Mouse (Mus musculus): Measurements from ENCODE around the gene Rreb1.

Rreb1 gene

DNA sequence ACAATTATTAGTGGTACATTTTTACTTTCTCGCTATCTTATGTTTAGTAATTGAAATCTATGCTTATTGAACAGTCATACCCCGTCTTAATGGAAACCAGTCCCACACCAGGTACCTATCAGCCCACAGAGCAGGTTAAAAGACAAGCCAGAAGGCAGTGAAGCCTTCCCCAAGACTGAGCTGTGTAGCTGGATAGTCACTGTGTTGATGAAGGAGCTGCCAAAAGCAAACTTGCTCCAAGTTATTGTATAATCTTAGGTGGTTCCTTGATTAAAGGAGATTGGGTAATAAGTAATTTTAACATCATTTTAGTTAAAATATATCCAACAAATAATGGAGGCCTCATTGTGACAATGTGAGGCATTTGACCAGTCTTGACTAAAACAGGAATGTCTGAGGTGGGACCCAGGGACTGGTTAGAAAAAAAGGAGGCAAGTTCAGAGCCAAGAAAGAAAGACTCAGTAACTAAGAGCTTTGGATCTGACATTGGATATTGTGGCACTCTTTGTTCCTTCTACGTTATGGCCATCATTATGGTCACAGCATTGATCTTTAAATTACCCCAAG lies 141.6 kb downstream of the Rreb1 start:
- DNase-seq, result peak; percentile 67 to 87

DNA sequence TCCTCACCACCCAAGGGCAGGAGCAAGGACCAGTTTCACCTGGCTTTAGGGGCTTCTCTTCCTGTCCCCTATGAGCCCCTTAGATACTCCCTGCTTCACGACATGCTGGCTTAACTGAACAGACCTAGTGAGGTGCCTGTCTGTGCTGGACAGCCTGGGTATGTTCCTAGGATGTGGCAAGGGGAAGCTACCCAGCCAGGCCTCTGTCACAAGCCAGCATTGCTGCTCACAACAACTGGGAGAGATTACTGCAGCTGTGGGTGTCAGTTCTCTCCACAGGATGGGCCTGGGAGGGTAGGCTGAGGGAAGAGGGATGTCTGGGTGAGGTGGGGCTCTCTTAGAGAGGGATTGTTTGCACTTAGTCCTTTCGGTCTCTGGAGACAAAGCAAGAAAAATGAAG lies 142.5 kb downstream of the Rreb1 start:
- DNase-seq, result no peak

DNA sequence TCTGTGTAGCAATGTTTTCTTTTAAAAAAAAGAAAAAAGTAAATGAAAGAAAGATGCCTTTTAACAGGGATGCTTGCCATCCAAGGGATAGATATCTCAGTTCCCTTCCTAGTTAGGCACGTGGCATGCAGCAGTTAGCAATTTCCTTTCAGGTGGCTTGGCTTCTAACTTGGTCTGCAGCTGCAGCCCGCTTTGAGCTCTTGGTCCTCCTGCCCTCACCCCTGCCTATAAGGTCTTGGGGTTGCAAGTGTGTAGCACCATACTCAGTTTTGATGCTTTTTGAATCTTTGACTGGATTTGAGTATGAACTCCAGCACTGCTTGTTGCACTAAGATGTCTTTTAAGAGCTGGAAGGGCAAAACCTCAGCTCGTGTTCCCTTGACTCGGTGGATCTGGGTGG lies 144.9 kb downstream of the Rreb1 start:
- no peak for DNase-seq

GRCm38 (mm10) chr13:37923643-37924460 lies 145.7 kb downstream of the Rreb1 start:
- DNase-seq, result no peak

GRCm38 (mm10) chr13:37924461-37924948 lies 146.3 kb downstream of the Rreb1 start:
- no peak for DNase-seq

- no peak for DNase-seq
These were observed 148.2 kb downstream of the Rreb1 start for GRCm38 (mm10) chr13:37926394-37926793.

- no peak for DNase-seq
These were observed 151.3 kb downstream of the Rreb1 start for GRCm38 (mm10) chr13:37929532-37929931.

- DNase-seq, result no peak
These were observed 151.9 kb downstream of the Rreb1 start for GRCm38 (mm10) chr13:37930091-37930490.

DNA sequence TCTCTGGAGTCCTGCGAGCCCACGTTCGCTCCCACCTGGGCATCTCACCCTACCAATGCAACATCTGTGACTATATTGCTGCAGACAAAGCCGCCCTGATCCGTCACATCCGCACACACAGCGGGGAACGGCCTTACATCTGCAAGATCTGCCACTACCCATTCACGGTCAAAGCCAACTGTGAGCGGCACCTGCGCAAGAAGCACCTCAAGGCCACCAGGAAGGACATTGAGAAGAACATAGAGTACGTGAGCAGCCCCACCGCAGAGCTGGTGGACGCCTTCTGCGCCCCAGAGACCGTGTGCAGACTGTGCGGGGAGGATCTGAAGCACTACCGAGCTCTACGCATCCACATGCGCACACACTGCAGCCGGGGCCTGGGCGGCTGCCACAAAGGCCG lies 152.4 kb downstream of the Rreb1 start:
- DNase-seq, result no peak

- no peak for DNase-seq
These were observed 153.2 kb downstream of the Rreb1 start for GRCm38 (mm10) chr13:37931210-37931922.

DNA sequence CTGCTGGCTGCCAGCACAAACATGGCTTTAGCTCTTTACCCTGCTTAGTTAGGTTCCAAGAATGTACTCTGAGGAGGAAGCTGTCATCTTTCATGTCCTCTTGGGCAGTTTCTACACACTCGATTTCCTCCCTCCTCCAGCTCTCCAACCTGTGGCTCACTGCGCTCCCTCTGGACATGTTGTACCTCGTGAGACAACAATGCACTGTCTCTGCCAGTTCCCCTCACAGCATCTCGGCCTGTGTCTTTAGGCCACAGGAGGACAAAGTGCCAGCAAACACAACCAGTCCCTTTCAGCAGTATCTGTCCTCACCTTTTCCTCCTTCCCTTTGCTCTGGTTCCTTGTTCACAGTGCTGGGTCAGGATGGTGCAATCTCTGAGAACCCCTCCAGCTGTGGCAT lies 155.9 kb downstream of the Rreb1 start:
- no peak for DNase-seq

GRCm38 (mm10) chr13:37934920-37935319 lies 156.7 kb downstream of the Rreb1 start:
- no peak for DNase-seq

DNA sequence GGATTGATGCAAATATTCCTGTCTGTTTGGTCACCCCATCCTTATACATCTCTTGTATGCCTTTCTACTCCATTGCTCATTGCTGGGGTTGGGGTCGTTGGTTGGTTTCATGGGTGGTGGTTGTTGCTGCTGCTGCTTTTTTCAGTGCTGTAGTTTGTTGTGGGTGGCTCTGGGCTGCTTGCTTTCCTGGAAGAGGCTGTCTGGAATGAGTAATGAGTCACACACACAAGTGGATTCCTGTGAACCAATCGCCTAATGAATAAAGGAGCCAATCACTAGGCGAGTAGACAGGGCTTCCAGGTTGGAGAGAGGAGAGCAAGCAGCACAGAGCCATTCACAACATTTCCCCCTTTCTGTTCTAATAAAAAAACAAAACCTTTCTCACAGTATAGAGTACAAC lies 158.2 kb downstream of the Rreb1 start:
- no peak for DNase-seq

- DNase-seq, result peak; percentile 69 to 75
These were observed 162.0 kb downstream of the Rreb1 start for GRCm38 (mm10) chr13:37940167-37940566.

DNA sequence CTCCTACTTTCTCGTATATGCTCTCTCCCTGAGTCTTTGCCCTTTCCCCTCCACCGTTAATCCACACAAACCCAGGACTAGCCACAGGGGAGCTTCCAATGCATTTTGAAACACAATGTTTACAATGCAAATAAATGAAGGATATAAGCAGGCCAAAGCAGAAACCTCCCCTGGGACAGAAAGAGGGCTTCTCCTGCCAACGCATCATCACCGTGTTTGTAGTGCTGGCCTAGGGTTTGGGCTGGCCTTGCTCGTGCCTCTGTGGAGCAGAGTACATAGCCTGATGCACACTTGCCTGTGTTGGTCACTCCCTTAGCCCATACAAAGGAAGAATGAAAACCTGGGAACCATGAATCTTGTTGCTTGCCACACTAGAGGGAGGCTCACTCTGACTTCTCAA lies 162.4 kb downstream of the Rreb1 start:
- no peak for DNase-seq

DNA sequence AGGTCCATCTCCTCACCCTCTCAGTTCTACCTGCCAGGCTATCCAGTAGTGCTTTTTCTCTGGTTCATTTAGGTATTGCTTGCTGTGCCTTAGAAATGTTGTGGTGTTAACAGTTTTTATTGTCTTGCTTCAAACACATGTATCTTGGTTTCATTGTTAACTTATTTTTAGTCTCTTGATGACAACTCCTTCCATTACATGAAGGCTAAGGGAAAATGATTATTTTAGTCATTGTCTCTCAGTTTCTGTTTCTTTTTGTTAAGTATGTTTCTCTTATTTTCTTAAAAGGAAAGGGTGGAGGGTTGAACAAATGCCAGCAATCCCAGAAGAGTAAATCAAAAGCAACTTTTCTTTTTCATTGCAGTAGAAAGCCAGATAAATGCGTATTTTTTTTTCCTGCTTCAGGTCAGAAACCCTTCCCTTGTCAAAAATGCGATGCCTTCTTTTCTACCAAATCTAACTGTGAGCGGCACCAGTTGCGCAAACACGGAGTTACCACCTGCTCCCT lies 163.0 kb downstream of the Rreb1 start:
- no peak for DNase-seq

GRCm38 (mm10) chr13:37941950-37942886 lies 164.0 kb downstream of the Rreb1 start:
- DNase-seq, result peak; percentile 54 to 73

DNA sequence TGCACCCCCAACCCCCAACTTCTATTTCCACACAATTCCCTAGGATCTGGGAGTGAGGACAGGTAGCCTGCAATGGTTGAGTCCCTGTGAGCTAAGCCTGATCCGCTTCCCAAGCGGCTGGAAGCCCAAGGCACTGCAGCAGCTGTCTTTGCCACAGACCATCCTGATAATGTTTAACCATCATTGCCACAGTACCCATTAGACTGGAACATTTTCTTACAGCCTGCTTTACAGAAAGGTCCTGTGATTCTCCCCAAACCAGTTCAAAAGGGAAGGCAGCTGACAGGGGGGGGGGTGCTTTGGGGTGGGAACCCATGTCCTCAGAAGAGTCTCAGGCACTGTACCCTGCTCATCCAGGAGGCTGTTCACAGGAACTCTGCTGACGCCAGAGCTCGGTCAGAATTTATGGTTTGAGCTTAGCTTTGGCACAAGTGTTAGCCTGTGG lies 164.7 kb downstream of the Rreb1 start:
- DNase-seq, result peak; percentile 68 to 84

- no peak for DNase-seq
These were observed 165.3 kb downstream of the Rreb1 start for GRCm38 (mm10) chr13:37943466-37943865.

- peak; percentile 65 to 72 for DNase-seq
These were observed 166.1 kb downstream of the Rreb1 start for GRCm38 (mm10) chr13:37944306-37944705.

GRCm38 (mm10) chr13:37945392-37945791 lies 167.2 kb downstream of the Rreb1 start:
- DNase-seq, result no peak

- DNase-seq, result peak; percentile 72 to 90
These were observed 168.5 kb downstream of the Rreb1 start for GRCm38 (mm10) chr13:37946734-37947133.
